Mouse (Mus musculus): Measurements from ENCODE around the gene Mfge8. TPM values are rescaled to one million over a fixed set of nuclear protein-coding genes. Genes with fewer than 3 reads are reported as not detected.
A peak's percentile ranks its signal among the peaks of the same experiment; 100 is the strongest.

The Mfge8 gene
- total and polyA plus RNA-seq, 3 experiments = 4.9 to 9.5 TPM; not detected in 1

DNA sequence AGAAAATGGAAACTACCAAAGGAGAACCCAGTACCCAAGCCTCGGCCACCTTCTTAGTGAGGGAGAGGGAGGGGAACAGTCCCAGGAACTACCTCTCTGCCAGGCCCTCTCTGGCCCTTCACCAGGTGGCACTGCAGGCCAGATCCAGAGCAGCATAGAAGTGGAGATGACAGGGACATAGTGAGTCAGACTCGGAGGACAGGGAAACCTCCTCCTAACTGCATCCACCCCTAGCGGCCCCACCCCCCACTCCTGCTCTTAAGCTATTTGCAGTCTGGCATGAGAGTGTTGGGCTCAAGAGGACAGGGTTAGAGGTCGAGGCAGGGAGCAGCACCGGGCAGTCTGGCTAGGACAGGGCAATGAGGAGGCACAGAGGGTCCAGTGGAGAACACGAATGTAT, 15.5 kb downstream of the Mfge8 start:
- H3K4me3 ChIP-seq (ENCODE audit: control insufficient read depth in 1 of 2, insufficient read depth in 1 of 2, low read depth in 2 of 2, low read length in 2 of 2) = no peak overlapping the region
- no peaks in the 10 kb centered on the region for H3K9me3 ChIP-seq (replicated peaks; ENCODE audit: insufficient read depth, low read length)
- no peak overlapping the region for H3K27ac ChIP-seq (ENCODE audit: control insufficient read depth, low read depth, low read length)
- no peaks in the 10 kb centered on the region for H3K79me2 ChIP-seq (ENCODE audit: control insufficient read depth, insufficient read depth, low read length, poor library complexity)
- no peaks in the 10 kb centered on the region for H3K27me3 ChIP-seq (ENCODE audit: control insufficient read depth in 1 of 2, insufficient read depth in 2 of 2, low read length in 2 of 2)
- DNase-seq (ENCODE audit: low read depth, low spot score) = no peak
- TF ChIP-seq RAD21 (IDR thresholded peaks at IDR 0.05; ENCODE audit: low read depth, low read length) (no peak), CTCF (IDR thresholded peaks at IDR 0.05 in 2 of 3, conservative IDR thresholded peaks at IDR 0.05 in 1 of 3; ENCODE audit: control insufficient read depth in 1 of 3, insufficient read depth in 1 of 3, low read depth in 2 of 3, low read length in 3 of 3, poor library complexity in 1 of 3, severe bottlenecking in 1 of 3) (peak in 2 of 3 experiments; percentile 9 to 24; a peak in 1 of 6 replicates), USF1 (IDR thresholded peaks at IDR 0.05; ENCODE audit: low read depth, low read length) (no peak)
- H3K36me3 ChIP-seq (ENCODE audit: control insufficient read depth in 1 of 2, insufficient read depth in 2 of 2, low read length in 2 of 2) = no peaks in the 10 kb centered on the region; a peak in 1 of 4 replicates
- H3K9ac ChIP-seq (ENCODE audit: control insufficient read depth, low read depth, low read length, poor library complexity, severe bottlenecking) = no peak overlapping the region
- peaks cover 0 to 4% of the 10 kb centered on the region in 2 experiments; a peak in 1 of 4 replicates for H3K4me1 ChIP-seq (ENCODE audit: control insufficient read depth in 1 of 2, insufficient read depth in 2 of 2, low read length in 2 of 2)

DNA sequence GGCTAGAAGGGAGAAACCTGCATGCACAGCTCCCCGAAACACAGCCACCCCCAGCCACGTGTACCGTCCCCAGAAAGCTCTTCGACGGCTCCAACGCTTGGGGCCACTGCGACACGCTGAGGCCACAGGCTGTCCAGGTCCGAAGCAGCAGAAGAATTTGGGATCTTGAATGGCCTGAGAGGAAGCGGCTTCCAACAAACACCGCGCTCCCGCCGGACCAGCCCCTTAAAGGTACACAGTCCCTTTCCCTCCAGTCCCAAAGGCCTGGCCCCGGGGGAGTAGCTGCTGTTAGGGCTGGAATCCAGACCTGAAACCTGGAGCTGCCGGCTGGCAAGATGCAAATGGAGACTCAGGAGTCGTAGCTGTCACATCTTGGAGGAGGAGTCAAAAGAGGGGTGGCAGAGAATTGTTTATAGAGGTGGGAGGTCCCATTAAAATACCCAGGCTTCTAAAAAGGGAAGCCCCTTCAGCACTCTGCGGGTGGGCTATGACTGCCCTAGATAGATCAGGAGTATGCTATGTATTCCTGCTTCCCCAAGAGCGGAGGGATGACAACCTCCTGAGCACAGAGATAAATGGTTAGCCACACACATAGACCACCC, 17.9 kb downstream of the Mfge8 start, which contains the start of gene Hapln3:
Gene Hapln3, minus strand, starts transcription at position 176 of the 602 bp plus-strand sequence.
- no peak within 1 kb of the TSS for H3K27ac ChIP-seq (ENCODE audit: control insufficient read depth, low read depth, low read length)
- no peak within 1 kb of the TSS for H3K4me3 ChIP-seq (ENCODE audit: control insufficient read depth in 1 of 2, insufficient read depth in 1 of 2, low read depth in 2 of 2, low read length in 2 of 2)
- H3K4me1 ChIP-seq (ENCODE audit: control insufficient read depth in 1 of 2, insufficient read depth in 2 of 2, low read length in 2 of 2) = peaks cover 0 to 4% of the 10 kb centered on the region in 2 experiments; a peak in 1 of 4 replicates
- no peak within 1 kb of the TSS for H3K9ac ChIP-seq (ENCODE audit: control insufficient read depth, low read depth, low read length, poor library complexity, severe bottlenecking)
- H3K9me3 ChIP-seq (replicated peaks; ENCODE audit: insufficient read depth, low read length) = no peaks in the 10 kb centered on the region
- no peaks in the 10 kb centered on the region for H3K27me3 ChIP-seq (ENCODE audit: control insufficient read depth in 1 of 2, insufficient read depth in 2 of 2, low read length in 2 of 2)
- no peaks in the 10 kb centered on the region; a peak in 1 of 4 replicates for H3K36me3 ChIP-seq (ENCODE audit: control insufficient read depth in 1 of 2, insufficient read depth in 2 of 2, low read length in 2 of 2)
- no peak for TF ChIP-seq POLR2AphosphoS5 (IDR thresholded peaks at IDR 0.05; ENCODE audit: borderline replicate concordance, low read depth, low read length)
- no peak for DNase-seq (ENCODE audit: low read depth, low spot score)
- H3K79me2 ChIP-seq (ENCODE audit: control insufficient read depth, insufficient read depth, low read length, poor library complexity) = no peaks in the 10 kb centered on the region

DNA sequence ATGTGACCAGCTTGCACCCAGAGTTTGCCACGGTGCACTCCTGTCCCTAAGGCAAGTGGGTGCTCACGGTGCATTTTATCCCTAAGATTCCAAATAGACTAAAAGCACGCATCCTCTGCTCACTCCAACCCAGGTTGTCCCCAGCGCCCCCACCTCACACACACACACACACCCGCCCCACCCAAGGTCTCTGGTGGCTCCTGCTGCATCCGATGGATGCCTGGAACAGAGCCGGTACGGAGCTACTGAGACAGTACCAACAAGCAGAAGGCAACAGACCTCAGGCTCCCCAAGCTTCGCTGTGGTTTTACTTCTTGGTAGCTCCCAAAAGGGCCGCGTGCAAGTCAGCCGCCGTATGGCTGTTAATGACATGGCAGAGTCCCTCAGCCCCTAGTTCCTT, 18.5 kb downstream of the Mfge8 start:
- TF ChIP-seq NRF1 (IDR thresholded peaks at IDR 0.05; ENCODE audit: insufficient read depth, low read depth, low read length, poor library complexity, severe bottlenecking) (no peak), USF1 (IDR thresholded peaks at IDR 0.05; ENCODE audit: low read depth, low read length) (no peak), POLR2AphosphoS5 (IDR thresholded peaks at IDR 0.05; ENCODE audit: borderline replicate concordance, low read depth, low read length) (no peak), USF2 (IDR thresholded peaks at IDR 0.05; ENCODE audit: borderline replicate concordance in 1 of 2, insufficient read depth in 1 of 2, low read depth in 1 of 2, low read length in 2 of 2) (no peak), GABPA (IDR thresholded peaks at IDR 0.05; ENCODE audit: low read depth, low read length) (no peak), TAL1 (IDR thresholded peaks at IDR 0.05; ENCODE audit: low read length) (no peak), SMC3 (IDR thresholded peaks at IDR 0.05; ENCODE audit: low read depth, low read length) (no peak), ZKSCAN1 (IDR thresholded peaks at IDR 0.05; ENCODE audit: low read depth, low read length) (no peak), NELFE (IDR thresholded peaks at IDR 0.05; ENCODE audit: low read depth, low read length) (no peak), ELF1 (IDR thresholded peaks at IDR 0.05; ENCODE audit: low read depth, low read length) (no peak), UBTF (IDR thresholded peaks at IDR 0.05; ENCODE audit: borderline replicate concordance, insufficient read depth, low read depth, low read length) (no peak)
- Histone ChIP-seq H3K4me1 (ENCODE audit: control insufficient read depth in 1 of 2, insufficient read depth in 2 of 2, low read length in 2 of 2) (peaks cover 0 to 4% of the 10 kb centered on the region in 2 experiments; a peak in 1 of 4 replicates), H3K27ac (ENCODE audit: control insufficient read depth, low read depth, low read length) (no peak overlapping the region), H3K9ac (ENCODE audit: control insufficient read depth, low read depth, low read length, poor library complexity, severe bottlenecking) (no peak overlapping the region), H3K79me2 (ENCODE audit: control insufficient read depth, insufficient read depth, low read length, poor library complexity) (no peaks in the 10 kb centered on the region), H3K27me3 (ENCODE audit: control insufficient read depth in 1 of 2, insufficient read depth in 2 of 2, low read length in 2 of 2) (no peaks in the 10 kb centered on the region), H3K4me3 (ENCODE audit: control insufficient read depth in 1 of 2, insufficient read depth in 1 of 2, low read depth in 2 of 2, low read length in 2 of 2) (no peak overlapping the region), H3K36me3 (ENCODE audit: control insufficient read depth in 1 of 2, insufficient read depth in 2 of 2, low read length in 2 of 2) (no peaks in the 10 kb centered on the region; a peak in 1 of 4 replicates), H3K9me3 (replicated peaks; ENCODE audit: insufficient read depth, low read length) (no peaks in the 10 kb centered on the region)
- no peak for DNase-seq (ENCODE audit: low read depth, low spot score)

Measured in MEL (cell line).